Comparison of ENCODE assay signal across 25 mouse cellular contexts in the genomic region with DNA sequence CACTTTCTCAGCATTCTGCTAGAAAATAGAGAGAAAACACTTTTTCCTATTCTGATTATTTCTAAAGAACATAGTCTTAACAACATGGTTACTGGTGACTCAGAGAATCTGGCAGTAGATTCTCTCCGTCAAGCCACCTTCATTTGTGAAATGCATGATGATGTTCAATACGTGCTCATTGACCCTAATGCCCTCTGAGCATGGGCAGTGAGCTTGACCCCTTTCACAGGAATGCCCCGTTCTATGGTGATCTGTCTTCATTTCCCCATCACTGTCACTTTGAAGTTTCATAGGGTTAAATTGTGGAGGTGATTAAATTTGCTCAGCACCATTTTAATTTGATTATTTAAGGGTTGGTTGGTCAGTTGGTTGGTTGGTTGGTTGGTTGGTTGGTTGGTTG.
"Had no signal": no experiment of that assay in that cellular context is flagged by ENCODE, and none has a peak within 500 bp of the region (broad histone marks: within the 10 kb centered on the region; RNA-seq: fewer than 3 reads in every experiment).

No protein-coding gene starts in this region.

- H3K9ac ChIP-seq: heart, embryonic 12.5 days; hindbrain, embryonic 12.5 days; hindbrain, embryonic 15.5 days; kidney, embryonic 15.5 days; limb, embryonic 13.5 days; limb, embryonic 15.5 days; liver, embryonic 12.5 days; liver, embryonic 14.5 days had no signal

- H3K9me3 ChIP-seq: heart, embryonic 10.5 days; hindbrain, embryonic 12.5 days; hindbrain, embryonic 15.5 days; kidney, embryonic 15.5 days; limb, embryonic 13.5 days; limb, embryonic 15.5 days; liver, embryonic 12.5 days had no signal

- H3K4me2 ChIP-seq: heart, embryonic 12.5 days; hindbrain, embryonic 12.5 days; hindbrain, embryonic 15.5 days; kidney, embryonic 15.5 days; limb, embryonic 13.5 days; limb, embryonic 15.5 days; liver, embryonic 12.5 days had no signal

- ATAC-seq: intestine, embryonic 16.5 days; liver, embryonic 12.5 days had no signal

- H3K36me3 ChIP-seq: heart, embryonic 10.5 days; heart, embryonic 12.5 days; hindbrain, embryonic 12.5 days; hindbrain, embryonic 15.5 days; kidney, embryonic 15.5 days; limb, embryonic 13.5 days; limb, embryonic 15.5 days; liver, embryonic 12.5 days had no signal

- H3K27ac ChIP-seq: gastrocnemius, adult 2 months; heart, embryonic 10.5 days; hindbrain, embryonic 12.5 days; hindbrain, embryonic 15.5 days; kidney, embryonic 15.5 days; kidney, postnatal 0 days; limb, embryonic 13.5 days; limb, embryonic 15.5 days; liver, embryonic 12.5 days; liver, embryonic 14.5 days had no signal

- H3K4me3 ChIP-seq: gastrocnemius, adult 2 months; heart, embryonic 10.5 days; heart, embryonic 12.5 days; hindbrain, embryonic 12.5 days; hindbrain, embryonic 15.5 days; kidney, embryonic 15.5 days; limb, embryonic 13.5 days; limb, embryonic 15.5 days; liver, embryonic 12.5 days had no signal

- H3K4me1 ChIP-seq: heart, embryonic 10.5 days; heart, embryonic 12.5 days; hindbrain, embryonic 12.5 days; hindbrain, embryonic 15.5 days; kidney, embryonic 15.5 days; limb, embryonic 13.5 days; limb, embryonic 15.5 days; liver, embryonic 12.5 days had no signal

- DNase-seq: gastrocnemius, adult 2 months; gastrocnemius, postnatal 10 days; gastrocnemius, postnatal 25 days; heart, adult 18-20 months; heart, postnatal 10 days; heart, postnatal 4 days; kidney, adult 11 months; kidney, adult 2 months; kidney, adult 9 months; kidney, postnatal 14 days; kidney, postnatal 36 days; layer of hippocampus, adult 9-11 months; layer of hippocampus, postnatal 36 days; left cerebral cortex, postnatal 4 days had no signal

- H3K27me3 ChIP-seq: heart, embryonic 12.5 days; hindbrain, embryonic 12.5 days; hindbrain, embryonic 15.5 days; kidney, embryonic 15.5 days; limb, embryonic 13.5 days; limb, embryonic 15.5 days; liver, embryonic 12.5 days had no signal
